Mouse (Mus musculus) liver, embryonic 16.5 days (tissue): Measurements from ENCODE around the gene Rsph1. TPM values are rescaled to one million over a fixed set of nuclear protein-coding genes. Genes with fewer than 3 reads are reported as not detected.

Source experiments
- ATAC-seq: fragments of 200-750 bp; cut with Nextera tagmentation; 2 replicates; pipeline ENCODE4 v1.8.0; 2017; ENCODE audit warnings: low read depth, mild to moderate bottlenecking, moderate number of reproducible peaks, moderate library complexity
- H3K27ac ChIP-seq: fragments of 300-500 bp; sonication (generic); 2 replicates; pipeline ENCODE4 v1.5.1; 2014; ENCODE audit warnings: mild to moderate bottlenecking, low read length
- H3K27me3 ChIP-seq: fragments of 300-500 bp; sonication (generic); 2 replicates; pipeline ENCODE4 v1.6.1; 2014; ENCODE audit warnings: low read depth, low read length, mixed read lengths; ENCODE audit not compliant: control insufficient read depth, insufficient read depth
- H3K36me3 ChIP-seq: fragments of 300-500 bp; sonication (generic); 2 replicates; pipeline ENCODE4 v1.6.1; 2014; ENCODE audit warnings: mild to moderate bottlenecking; ENCODE audit not compliant: control insufficient read depth, insufficient read depth
- H3K4me1 ChIP-seq: fragments of 300-500 bp; sonication (generic); 2 replicates; pipeline ENCODE4 v1.6.1; 2014; ENCODE audit warnings: low read depth, low read length, mixed read lengths; ENCODE audit not compliant: control insufficient read depth
- H3K4me2 ChIP-seq: fragments of 300-500 bp; sonication (generic); 2 replicates; pipeline ENCODE4 v1.6.1; 2014; ENCODE audit warnings: low read depth, low read length, mixed read lengths
- H3K4me3 ChIP-seq: fragments of 300-500 bp; sonication (generic); 2 replicates; pipeline ENCODE4 v1.5.1; 2014; ENCODE audit warnings: low read depth, mild to moderate bottlenecking, low read length
- H3K9ac ChIP-seq: fragments of 300-500 bp; sonication (generic); 2 replicates; pipeline ENCODE4 v1.6.1; 2014; ENCODE audit warnings: low read depth, low read length
- H3K9me3 ChIP-seq: fragments of 300-500 bp; sonication (generic); replicated peaks from 2 replicates; pipeline ENCODE4 v1.6.1; 2016; ENCODE audit warnings: low read length; ENCODE audit not compliant: control insufficient read depth
- whole genome bisulfite sequencing: fragments of 180-500 bp; shearing (Covaris S2); extraction: QIAGEN DNeasy Blood & Tissue Kit; methylation state at CpG from one replicate; pipeline ENCODE4 v1.1.7; 2014; ENCODE audit not compliant: insufficient replicate concordance; 5-methylcytosine and 5-hydroxymethylcytosine counted together
- polyA plus RNA-seq: library from polyadenylated mRNA; unstranded; fragments of >200 nt; fragmentation: Nextera tagmentation; extraction: Ambion mirVana; gene quantifications from 2 replicates; pipeline ENCODE4 v1.2.1, GENCODE M21; 2015

Gene Rsph1
- polyA plus RNA-seq, 1 experiment from 2014 or later = 0.19 TPM

- no peak overlapping the region for H3K9ac ChIP-seq
- no peaks in the 10 kb centered on the region for H3K27me3 ChIP-seq
- no peaks in the 10 kb centered on the region for H3K4me1 ChIP-seq
- H3K27ac ChIP-seq = no peak overlapping the region
- H3K36me3 ChIP-seq = no peaks in the 10 kb centered on the region
- WGBS = 39% methylated on average over 5 of the region's 5 CpGs
- H3K9me3 ChIP-seq = no peaks in the 10 kb centered on the region
- ATAC-seq = no peak
- no peak overlapping the region for H3K4me2 ChIP-seq
- no peak overlapping the region for H3K4me3 ChIP-seq
These were observed 60.9 kb downstream of the Rsph1 start for GRCm38 (mm10) chr17:31216068-31216955.

DNA sequence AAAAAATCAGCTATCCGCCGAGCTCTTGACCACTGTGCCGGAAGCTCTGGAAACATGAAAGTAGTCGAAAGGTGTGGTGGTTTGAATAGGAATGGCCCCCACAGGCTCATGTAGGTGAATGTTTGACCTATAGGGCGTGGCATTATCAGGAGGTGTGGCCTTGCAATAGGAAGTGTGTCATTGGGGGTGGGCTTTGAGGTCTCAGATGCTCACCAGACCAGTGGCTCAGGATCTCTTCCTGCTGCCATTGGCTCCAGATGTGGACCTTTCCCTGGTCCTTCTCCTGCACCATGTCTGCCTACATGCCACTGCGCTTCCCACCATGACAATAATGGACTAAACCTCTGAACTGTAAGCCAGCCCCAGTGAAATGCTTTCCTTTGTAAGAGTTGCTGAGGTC lies 65.3 kb downstream of the Rsph1 start:
- H3K27me3 ChIP-seq = no peaks in the 10 kb centered on the region
- H3K4me2 ChIP-seq = no peak overlapping the region
- ATAC-seq = no peak
- H3K4me3 ChIP-seq = no peak overlapping the region
- H3K27ac ChIP-seq = no peak overlapping the region
- H3K9ac ChIP-seq = no peak overlapping the region
- 83% methylated on average over 6 of the region's 6 CpGs for WGBS
- peaks cover 28% of the 10 kb centered on the region for H3K4me1 ChIP-seq
- H3K9me3 ChIP-seq = no peaks in the 10 kb centered on the region
- no peaks in the 10 kb centered on the region for H3K36me3 ChIP-seq

DNA sequence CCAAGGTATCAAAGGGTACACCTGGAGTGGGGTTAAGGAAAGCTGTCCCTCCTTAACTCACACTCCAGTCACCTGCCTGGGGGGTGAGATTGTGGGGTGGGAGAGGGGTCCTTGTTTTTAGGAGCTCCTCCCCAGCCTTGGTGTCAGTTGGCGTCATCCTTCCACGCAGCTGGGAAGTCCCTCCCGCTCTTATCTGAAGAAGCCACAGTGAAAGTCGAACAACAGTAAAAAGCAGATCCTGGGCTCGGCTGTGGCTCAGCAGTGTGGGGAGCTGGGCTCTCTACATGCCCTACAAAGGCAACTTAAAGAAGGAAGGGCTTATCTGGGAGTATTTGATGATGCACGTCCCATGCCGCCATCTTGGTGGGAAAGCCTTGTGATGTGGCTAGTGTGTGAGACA lies 66.9 kb downstream of the Rsph1 start:
- Histone ChIP-seq H3K4me1 (peaks cover 28% of the 10 kb centered on the region), H3K4me3 (no peak overlapping the region), H3K27ac (peak overlapping the region; percentile 62), H3K9me3 (no peaks in the 10 kb centered on the region), H3K27me3 (no peaks in the 10 kb centered on the region), H3K4me2 (peak overlapping the region; percentile 1; the same call in 1 of the 2 replicates), H3K9ac (no peak overlapping the region), H3K36me3 (no peaks in the 10 kb centered on the region)
- peak; percentile 77 for ATAC-seq
- WGBS = 24% methylated on average over 7 of the region's 7 CpGs

DNA sequence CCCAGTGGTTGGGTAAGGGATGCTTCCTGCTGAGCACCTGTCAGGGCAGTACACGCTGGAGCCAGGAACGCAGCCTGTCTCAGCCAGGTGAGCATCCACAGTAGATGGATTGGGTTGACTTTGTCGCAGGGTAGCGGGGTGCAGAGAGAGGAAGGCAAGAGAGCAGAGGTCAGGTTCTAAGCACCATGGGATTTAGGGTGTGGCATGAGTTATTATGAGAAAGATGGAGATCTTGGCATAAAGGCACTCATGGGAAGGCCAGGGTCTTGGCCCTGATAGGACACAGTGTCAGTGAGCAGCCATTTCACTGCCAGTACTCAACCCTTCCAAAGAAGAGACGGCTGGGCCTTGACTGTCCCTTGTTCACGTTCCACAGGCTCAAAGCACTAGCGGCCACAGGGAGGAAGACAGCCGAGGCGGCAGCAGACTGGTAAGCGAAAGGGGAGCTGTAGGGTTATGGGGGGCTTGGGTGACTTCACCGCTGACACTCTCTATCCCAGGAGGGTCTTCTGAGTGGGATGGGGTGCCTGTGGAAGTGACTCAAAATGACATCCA lies 67.7 kb downstream of the Rsph1 start:
- Histone ChIP-seq H3K4me1 (peaks cover 28% of the 10 kb centered on the region), H3K36me3 (no peaks in the 10 kb centered on the region), H3K27me3 (no peaks in the 10 kb centered on the region), H3K9ac (no peak overlapping the region), H3K4me3 (no peak overlapping the region), H3K27ac (no peak overlapping the region), H3K4me2 (peak overlapping the region; percentile 57), H3K9me3 (no peaks in the 10 kb centered on the region)
- no peak for ATAC-seq
- 79% methylated on average over 11 of the region's 11 CpGs for WGBS

GRCm38 (mm10) chr17:31208654-31209053 lies 68.5 kb downstream of the Rsph1 start:
- peak overlapping the region; percentile 57 for H3K4me2 ChIP-seq
- peaks cover 28% of the 10 kb centered on the region for H3K4me1 ChIP-seq
- no peak overlapping the region; the same call in 1 of the 2 replicates for H3K27ac ChIP-seq
- H3K9me3 ChIP-seq = no peaks in the 10 kb centered on the region
- no peaks in the 10 kb centered on the region for H3K36me3 ChIP-seq
- no peaks in the 10 kb centered on the region for H3K27me3 ChIP-seq
- ATAC-seq = no peak
- H3K4me3 ChIP-seq = peak overlapping the region; percentile 54
- 20% methylated on average over 8 of the region's 8 CpGs for whole genome bisulfite sequencing
- H3K9ac ChIP-seq = peak overlapping the region; percentile 35; the same call in 1 of the 2 replicates

DNA sequence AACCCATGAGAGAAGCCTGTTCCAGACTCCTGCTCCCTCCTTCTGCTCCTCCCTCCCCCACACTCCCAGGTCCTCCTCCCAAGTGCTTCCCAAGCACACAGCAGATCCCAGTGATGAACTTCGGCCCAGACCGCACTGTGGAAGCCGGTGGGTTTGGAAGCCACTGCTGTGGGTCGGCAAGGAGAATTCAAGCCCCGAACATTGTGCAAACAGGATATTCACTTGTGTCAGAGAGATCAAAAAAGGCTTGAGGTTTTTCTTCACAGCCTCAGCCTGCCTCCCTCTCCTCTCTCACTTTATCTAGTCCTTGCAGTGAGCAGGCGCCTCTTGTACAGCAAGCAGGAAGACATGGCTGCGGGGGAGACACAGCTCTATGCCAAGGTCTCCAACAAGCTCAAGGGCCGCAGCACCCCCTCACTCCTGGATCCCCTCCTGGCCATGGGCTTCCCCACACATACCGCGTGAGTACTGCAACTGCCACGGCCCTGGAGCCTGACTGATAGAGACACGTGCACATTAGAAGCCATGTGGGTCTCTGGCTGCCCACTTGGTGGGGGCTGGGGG lies 69.3 kb downstream of the Rsph1 start, which contains the start of gene Ubash3a:
TSS of gene Ubash3a (plus strand) at position 103 of the 564 bp plus-strand sequence.
- peak within 1 kb of the TSS; percentile 43 for H3K27ac ChIP-seq
- H3K9ac ChIP-seq = peak within 1 kb of the TSS; percentile 35
- H3K4me3 ChIP-seq = peak within 1 kb of the TSS; percentile 54

More for the DNA sequence above, 69.3 kb downstream of the Rsph1 start, which contains the start of gene Ubash3a:
- ATAC-seq = peak; percentile 69
- WGBS = 8% methylated on average over 12 of the region's 12 CpGs
- H3K36me3 ChIP-seq = no peaks in the 10 kb centered on the region
- H3K4me2 ChIP-seq = peak within 1 kb of the TSS; percentile 57
- peaks cover 28% of the 10 kb centered on the region for H3K4me1 ChIP-seq
- H3K27me3 ChIP-seq = no peaks in the 10 kb centered on the region
- H3K9me3 ChIP-seq = no peaks in the 10 kb centered on the region

Other genes starting within 250 kb of the Rsph1 start
- 10.4 and 10.8 TPM in 2 replicates for gene Abcg1, start 219.7 kb downstream of the Rsph1 start, polyA plus RNA-seq
- 144 and 179 TPM in 2 replicates for gene Tff3, start 147.7 kb downstream of the Rsph1 start, polyA plus RNA-seq
- gene Tff2, start 133.1 kb downstream of the Rsph1 start, polyA plus RNA-seq = 0.37 TPM in 1 of 2 replicates, not detected in the other
- 0.50 TPM in 1 of 2 replicates, not detected in the other for gene Tff1, start 112.1 kb downstream of the Rsph1 start, polyA plus RNA-seq
- 0.47 and 0.51 TPM in 2 replicates for gene Tmprss3, start 78.4 kb downstream of the Rsph1 start, polyA plus RNA-seq
- 6.3 and 8.2 TPM in 2 replicates for gene Ubash3a, start 69.5 kb downstream of the Rsph1 start, polyA plus RNA-seq
- 2.4 and 2.5 TPM in 2 replicates for gene Slc37a1, start 9.4 kb upstream of the Rsph1 start, polyA plus RNA-seq
- gene Pde9a, start 108.8 kb upstream of the Rsph1 start, polyA plus RNA-seq = 3.0 and 4.0 TPM in 2 replicates
- gene Wdr4, start 242.6 kb upstream of the Rsph1 start, polyA plus RNA-seq = 15.8 and 16.4 TPM in 2 replicates
- gene Ndufv3, start 242.7 kb upstream of the Rsph1 start, polyA plus RNA-seq = 169 and 174 TPM in 2 replicates